ENCODE assay signal across 33 mouse cellular contexts in the genomic region with DNA sequence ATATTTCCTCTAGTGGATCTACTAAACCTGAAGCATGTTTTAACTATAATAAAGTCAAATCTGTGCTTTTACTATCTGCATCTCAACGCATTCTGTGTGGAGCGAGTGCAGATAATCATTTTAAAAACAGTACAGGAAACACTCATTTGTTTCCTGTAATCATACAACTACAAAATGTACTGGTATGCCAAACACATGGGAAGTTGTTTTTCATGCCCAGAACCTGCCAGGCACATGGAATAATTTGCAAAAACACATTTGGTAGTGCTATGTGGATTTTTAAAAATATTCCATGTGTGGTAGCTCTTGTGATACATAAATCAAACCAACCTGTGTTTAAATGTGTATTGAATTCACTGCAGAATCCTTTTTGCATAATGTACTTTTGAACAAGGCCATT.
"Had no signal": no experiment of that assay in that cellular context is flagged by ENCODE, and none has a peak within 500 bp of the region (broad histone marks: within the 10 kb centered on the region; RNA-seq: fewer than 3 reads in every experiment).

No protein-coding gene starts in this region.

- H3K36me3 ChIP-seq: heart, embryonic 13.5 days; heart, embryonic 15.5 days; hindbrain, embryonic 10.5 days; hindbrain, embryonic 12.5 days; hindbrain, embryonic 13.5 days; hindbrain, embryonic 15.5 days; intestine, embryonic 15.5 days; kidney, embryonic 15.5 days had no signal

- H3K9me3 ChIP-seq: heart, embryonic 13.5 days; heart, embryonic 15.5 days; hindbrain, embryonic 10.5 days; hindbrain, embryonic 12.5 days; hindbrain, embryonic 13.5 days; hindbrain, embryonic 15.5 days; intestine, embryonic 15.5 days; kidney, embryonic 15.5 days had no signal

- H3K4me2 ChIP-seq: heart, embryonic 13.5 days; heart, embryonic 15.5 days; hindbrain, embryonic 12.5 days; hindbrain, embryonic 13.5 days; hindbrain, embryonic 14.5 days; hindbrain, embryonic 15.5 days; intestine, embryonic 15.5 days; kidney, embryonic 15.5 days had no signal

- ATAC-seq: hindbrain, embryonic 16.5 days; hindbrain, postnatal 0 days; inflammation-experienced regulatory T-cells, adult 6 months; intestine, embryonic 15.5 days; intestine, embryonic 16.5 days; intestine, postnatal 0 days had no signal

- H3K27ac ChIP-seq: heart, embryonic 13.5 days; heart, embryonic 15.5 days; hindbrain, embryonic 10.5 days; hindbrain, embryonic 12.5 days; hindbrain, embryonic 13.5 days; hindbrain, embryonic 14.5 days; hindbrain, embryonic 15.5 days; hindbrain, postnatal 0 days; intestine, embryonic 15.5 days; kidney, embryonic 15.5 days; kidney, postnatal 0 days; layer of hippocampus, adult 2 months; left cerebral cortex, adult 2 months had no signal

- DNase-seq: heart, postnatal 10 days; heart, postnatal 14 days; heart, postnatal 36 days; heart, postnatal 4 days; kidney, adult 11 months; kidney, adult 18-20 months; kidney, adult 2 months; kidney, adult 8-10 months; kidney, adult 9 months; kidney, postnatal 10 days; kidney, postnatal 14 days; kidney, postnatal 25 days; kidney, postnatal 36 days; kidney, postnatal 4 days; layer of hippocampus, adult 9-11 months; layer of hippocampus, postnatal 36 days had no signal

- H3K4me3 ChIP-seq: heart, embryonic 13.5 days; heart, embryonic 15.5 days; hindbrain, embryonic 10.5 days; hindbrain, embryonic 12.5 days; hindbrain, embryonic 13.5 days; hindbrain, embryonic 15.5 days; intestine, embryonic 15.5 days; kidney, embryonic 15.5 days; layer of hippocampus, adult 2 months; left cerebral cortex, adult 2 months had no signal

- H3K9ac ChIP-seq: heart, embryonic 13.5 days; heart, embryonic 15.5 days; hindbrain, embryonic 12.5 days; hindbrain, embryonic 13.5 days; hindbrain, embryonic 14.5 days; hindbrain, embryonic 15.5 days; intestine, embryonic 15.5 days; kidney, embryonic 15.5 days had no signal

- H3K4me1 ChIP-seq: heart, embryonic 13.5 days; heart, embryonic 15.5 days; hindbrain, embryonic 10.5 days; hindbrain, embryonic 12.5 days; hindbrain, embryonic 13.5 days; hindbrain, embryonic 15.5 days; intestine, embryonic 15.5 days; kidney, embryonic 15.5 days had no signal

- H3K27me3 ChIP-seq: heart, embryonic 13.5 days; heart, embryonic 15.5 days; hindbrain, embryonic 12.5 days; hindbrain, embryonic 13.5 days; hindbrain, embryonic 15.5 days; intestine, embryonic 15.5 days; kidney, embryonic 15.5 days had no signal
